Mouse (Mus musculus) splenic B cell, adult 2 months (primary cell): ENCODE results near the gene Tmpo.
"Not testable (repeated sequence)": the region's sequence is repeated elsewhere in the genome, so short reads cannot be mapped to it uniquely, and the experiment has no call there.

Experiments used
- DNase-seq: peaks from one replicate; pipeline ENCODE4 v3.0.0-alpha.2; 2011; ENCODE audit warnings: low read depth, low spot score
- H3K27me3 ChIP-seq: 2 replicates; pipeline ENCODE4 v1.6.1; 2012; ENCODE audit warnings: mild to moderate bottlenecking, low read length, moderate library complexity, mixed read lengths; ENCODE audit not compliant: control insufficient read depth, poor library complexity, insufficient read depth, severe bottlenecking
- H3K36me3 ChIP-seq: 2 replicates; pipeline ENCODE4 v1.6.1; 2012; ENCODE audit warnings: mild to moderate bottlenecking, low read length, moderate library complexity, mixed read lengths; ENCODE audit not compliant: control insufficient read depth, poor library complexity, insufficient read depth, severe bottlenecking

Gene Tmpo

DNA sequence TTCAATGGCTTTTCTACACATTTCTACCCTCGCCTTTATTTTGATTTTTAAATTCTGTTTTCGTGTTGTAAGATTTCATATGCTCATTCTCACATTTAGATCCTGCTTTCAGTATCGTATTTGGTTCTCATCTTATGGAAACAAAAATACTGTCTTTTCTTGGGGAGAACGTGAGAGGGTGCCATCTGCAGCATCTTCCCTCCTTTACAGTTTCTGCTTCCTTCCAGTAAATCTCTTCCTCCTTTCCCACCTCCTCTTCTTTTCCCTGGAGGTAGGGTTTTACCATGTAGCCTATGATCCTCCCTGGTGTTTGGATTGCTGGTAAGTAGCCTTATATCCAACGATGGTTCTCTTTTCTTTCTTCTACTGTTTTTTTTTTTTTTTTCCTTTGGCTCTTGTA is 14.6 kb upstream of the Tmpo start:
- Histone ChIP-seq H3K36me3 (no peaks in the 10 kb centered on the region), H3K27me3 (no peaks in the 10 kb centered on the region)
- DNase-seq = no peak

DNA sequence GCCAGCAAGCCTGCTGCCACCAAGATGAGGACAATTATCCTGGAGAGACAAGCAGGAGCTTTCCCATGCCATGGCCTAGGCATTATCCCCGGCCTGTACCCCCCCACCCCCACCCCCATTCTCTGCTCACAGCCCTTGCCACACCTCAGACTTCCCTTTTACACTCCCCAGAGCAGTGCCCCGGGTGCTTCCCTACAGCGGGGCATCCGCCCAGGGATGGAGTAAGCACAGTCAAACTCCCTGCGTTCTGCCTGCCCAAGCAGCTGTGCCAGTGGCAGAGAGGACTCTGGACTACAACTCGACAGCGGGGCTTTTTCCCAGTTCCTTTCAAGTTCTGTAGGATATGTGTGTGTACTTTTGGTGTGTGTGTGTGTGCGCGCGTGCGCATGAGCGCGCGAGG is 14.0 kb upstream of the Tmpo start:
- no peak for DNase-seq
- no peaks in the 10 kb centered on the region for H3K36me3 ChIP-seq
- H3K27me3 ChIP-seq = no peaks in the 10 kb centered on the region

DNA sequence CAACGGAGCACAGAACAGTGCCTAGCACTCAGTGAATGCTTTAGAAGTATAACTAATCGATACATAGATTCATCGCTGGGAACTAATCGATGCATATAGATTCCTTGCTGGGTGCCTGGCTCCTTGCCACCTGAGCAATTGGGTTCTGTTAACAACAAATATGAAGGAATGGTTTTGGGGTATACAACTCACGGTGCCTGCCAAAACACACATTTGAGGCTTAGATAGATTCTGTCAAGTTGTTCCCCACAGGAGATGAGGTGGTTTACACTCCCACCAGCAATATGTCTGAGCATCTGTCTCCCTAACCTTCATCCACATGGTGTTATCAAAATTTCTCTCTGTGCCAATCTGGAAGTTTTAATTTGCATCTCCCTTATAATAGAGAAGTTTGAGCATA is 10.7 kb upstream of the Tmpo start:
- no peak for DNase-seq
- Histone ChIP-seq H3K36me3 (no peaks in the 10 kb centered on the region), H3K27me3 (no peaks in the 10 kb centered on the region)

DNA sequence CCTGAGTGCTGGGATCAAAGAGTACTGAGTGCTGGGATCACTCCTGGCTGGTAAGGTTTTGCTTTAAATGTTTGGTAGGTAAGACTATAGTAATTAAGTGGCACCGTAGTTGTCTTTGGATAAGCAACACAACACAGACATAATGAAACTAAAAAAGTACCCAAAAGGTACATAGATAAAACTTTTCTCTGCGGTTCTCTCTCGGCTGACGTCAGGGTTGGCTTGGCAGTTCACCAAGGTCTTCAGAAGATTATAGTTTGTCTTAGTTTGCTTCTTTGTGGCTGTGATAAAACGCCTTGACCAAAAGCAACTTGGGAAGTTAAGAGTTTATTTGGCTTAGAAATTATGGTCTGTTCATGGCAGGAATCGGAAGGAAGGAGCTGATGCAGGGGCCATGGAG is 8.4 kb upstream of the Tmpo start:
- Histone ChIP-seq H3K36me3 (no peaks in the 10 kb centered on the region), H3K27me3 (no peaks in the 10 kb centered on the region)
- no peak for DNase-seq

DNA sequence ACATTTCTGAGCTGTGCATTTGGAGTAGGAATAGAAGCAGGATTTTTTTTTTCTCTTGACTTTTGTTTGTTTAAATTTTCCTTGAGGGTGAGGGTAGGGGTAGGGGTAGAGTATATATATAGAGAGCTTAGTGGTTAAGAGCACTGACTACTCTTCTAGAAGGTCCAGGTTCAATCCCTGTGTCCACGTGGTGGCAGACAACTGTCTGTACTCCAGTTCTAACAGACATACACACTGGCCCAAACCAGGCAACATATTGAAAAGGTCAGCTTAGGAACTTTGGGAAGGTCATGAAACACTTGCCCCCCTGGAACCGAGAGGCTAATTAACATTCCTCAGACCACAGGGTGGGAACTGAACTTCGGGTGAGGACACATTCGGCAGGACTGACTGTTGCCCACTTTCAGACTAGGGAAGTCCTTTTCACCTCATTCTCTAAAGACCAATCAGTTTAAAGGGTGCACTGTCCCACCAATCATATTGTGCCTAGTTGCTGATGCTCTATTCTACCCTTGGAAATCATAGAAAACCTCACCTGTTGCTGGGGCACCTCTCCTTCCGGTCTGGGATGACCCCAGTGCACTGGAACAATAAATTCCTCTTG is 7.7 kb upstream of the Tmpo start:
- no peaks in the 10 kb centered on the region for H3K36me3 ChIP-seq
- DNase-seq = no peak
- no peaks in the 10 kb centered on the region for H3K27me3 ChIP-seq

DNA sequence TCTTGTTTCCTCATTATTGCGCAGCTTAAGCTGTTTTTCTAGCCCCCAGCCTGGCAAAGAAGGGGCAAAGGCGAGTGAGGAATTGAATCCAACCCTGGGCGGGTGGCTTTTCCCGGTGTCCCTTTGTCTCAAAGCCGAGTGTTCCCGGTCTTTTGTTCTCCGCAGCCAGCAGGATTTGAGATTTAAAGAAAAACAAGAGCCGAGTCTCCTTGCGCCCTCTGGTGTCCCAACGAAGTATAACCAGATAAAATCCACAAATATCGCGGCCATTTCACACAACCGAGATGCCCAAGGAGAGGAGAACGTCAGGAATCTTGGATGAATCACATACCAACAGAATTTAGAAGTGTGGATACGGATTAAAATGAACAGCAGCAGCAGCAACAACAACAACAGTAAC is 6.8 kb upstream of the Tmpo start:
- peak; percentile 84 for DNase-seq
- Histone ChIP-seq H3K36me3 (no peaks in the 10 kb centered on the region), H3K27me3 (no peaks in the 10 kb centered on the region)

DNA sequence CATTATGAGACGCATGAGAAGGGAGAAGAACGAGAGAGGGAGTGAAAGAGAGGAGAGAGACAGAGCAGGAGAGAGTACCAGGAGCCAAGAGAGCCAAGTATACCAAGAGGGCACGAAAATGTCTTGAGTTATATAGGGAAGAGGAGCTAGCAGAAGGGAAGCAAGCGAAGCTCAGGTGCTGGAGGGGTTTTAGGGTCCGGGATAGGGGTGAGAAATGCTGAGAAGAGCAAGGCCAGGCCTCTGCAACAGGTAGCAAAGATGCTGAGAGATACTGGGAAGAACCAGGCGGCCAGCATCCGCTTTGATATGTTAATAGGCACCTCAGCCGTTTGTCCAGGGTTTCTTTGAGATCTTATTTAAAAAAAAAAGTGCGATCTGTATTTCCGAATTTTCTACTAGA is 6.2 kb upstream of the Tmpo start:
- Histone ChIP-seq H3K36me3 (no peaks in the 10 kb centered on the region), H3K27me3 (no peaks in the 10 kb centered on the region)
- no peak for DNase-seq

DNA sequence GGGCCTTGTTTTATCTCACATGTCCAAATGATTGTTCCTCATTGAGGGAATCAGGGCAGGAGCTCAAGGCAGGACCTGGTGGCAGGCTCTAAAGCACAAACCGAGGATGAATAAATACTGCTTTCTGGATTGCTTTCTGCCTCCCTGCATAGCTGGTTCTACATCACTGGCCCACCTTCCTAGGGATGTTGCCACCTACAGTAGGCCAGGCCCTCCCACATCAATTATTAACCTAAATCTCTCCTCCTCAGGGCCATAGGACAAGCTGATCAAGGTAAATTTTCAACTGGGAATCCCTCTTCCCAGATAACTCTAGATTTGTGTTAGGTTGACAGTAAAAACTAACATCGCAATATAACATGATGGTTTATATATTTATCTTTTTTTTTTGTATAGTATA is 4.6 kb upstream of the Tmpo start:
- DNase-seq = no peak
- Histone ChIP-seq H3K36me3 (no peaks in the 10 kb centered on the region), H3K27me3 (no peaks in the 10 kb centered on the region)

DNA sequence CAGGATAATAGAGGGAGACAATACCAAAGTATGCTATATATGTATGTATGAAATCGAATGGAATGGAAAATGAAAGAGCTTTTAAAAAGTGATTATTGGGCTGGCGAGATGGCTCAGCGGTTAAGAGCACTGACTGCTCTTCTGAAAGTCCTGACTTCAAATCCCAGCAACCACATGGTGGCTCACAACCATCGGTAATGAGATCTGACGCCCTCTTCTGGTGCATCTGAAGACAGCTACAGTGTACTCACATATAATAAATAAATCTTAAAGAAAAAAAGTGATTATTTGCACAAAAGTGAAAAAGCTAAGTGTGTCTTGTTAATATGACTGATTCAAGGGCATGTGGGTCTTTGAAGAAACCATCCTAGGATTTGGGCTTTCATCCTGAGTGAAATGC is 3.8 kb upstream of the Tmpo start:
- not testable (repeated sequence) for H3K36me3 ChIP-seq, H3K27me3 ChIP-seq, DNase-seq

DNA sequence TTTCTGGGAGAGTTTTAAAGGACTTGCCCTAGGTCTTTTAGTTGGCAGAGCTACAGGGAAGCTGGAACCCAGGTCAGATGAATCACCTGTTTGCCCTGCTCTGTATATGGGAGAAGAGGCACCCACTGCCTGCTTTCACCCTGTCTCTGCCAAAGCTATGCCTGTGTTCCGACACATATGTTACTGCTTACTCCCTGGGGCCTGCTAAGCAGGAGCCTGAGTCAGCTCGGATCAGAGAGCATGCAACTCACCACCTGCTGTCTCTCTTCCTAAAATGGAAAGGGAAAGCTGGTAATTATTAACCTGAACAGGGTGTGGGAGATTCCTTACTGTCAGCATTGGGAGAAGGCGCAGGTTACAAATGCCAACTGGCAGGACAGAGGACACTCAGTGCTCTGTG is 2.2 kb upstream of the Tmpo start:
- DNase-seq = no peak
- Histone ChIP-seq H3K27me3 (no peaks in the 10 kb centered on the region), H3K36me3 (no peaks in the 10 kb centered on the region)

DNA sequence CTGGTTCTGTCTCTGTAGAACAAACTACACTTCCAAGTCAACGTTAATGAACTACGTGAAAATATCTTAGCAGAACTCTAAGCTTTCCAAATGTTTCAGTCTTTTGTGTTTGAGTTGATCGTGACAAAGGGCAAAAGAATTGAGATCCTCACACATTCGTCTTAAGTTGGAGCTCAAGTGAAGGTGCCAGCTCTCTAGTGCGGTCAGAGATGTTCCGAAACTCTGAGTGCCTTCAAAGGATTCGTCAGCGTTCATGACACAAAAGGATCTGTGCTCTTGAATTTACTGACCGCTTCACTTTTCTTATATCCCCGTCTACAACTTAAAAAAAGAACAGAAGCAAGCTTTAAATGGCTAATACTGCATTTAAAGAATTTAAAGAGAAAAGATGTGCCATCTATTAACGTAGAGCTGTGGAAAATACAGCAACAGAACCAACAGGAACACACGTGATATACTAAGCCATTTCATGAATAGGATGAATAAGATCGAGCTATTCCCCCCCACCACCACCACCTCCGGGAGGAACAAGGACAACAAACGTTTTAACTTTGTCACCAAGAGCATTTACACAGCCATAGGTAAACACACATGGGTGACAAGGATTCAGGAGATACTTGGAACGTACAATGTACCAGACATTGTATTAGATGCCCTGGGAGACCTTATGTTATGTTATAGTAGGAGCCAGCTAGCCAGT is 1.3 kb upstream of the Tmpo start:
- no peaks in the 10 kb centered on the region for H3K36me3 ChIP-seq
- no peaks in the 10 kb centered on the region for H3K27me3 ChIP-seq
- DNase-seq = peak; percentile 46

DNA sequence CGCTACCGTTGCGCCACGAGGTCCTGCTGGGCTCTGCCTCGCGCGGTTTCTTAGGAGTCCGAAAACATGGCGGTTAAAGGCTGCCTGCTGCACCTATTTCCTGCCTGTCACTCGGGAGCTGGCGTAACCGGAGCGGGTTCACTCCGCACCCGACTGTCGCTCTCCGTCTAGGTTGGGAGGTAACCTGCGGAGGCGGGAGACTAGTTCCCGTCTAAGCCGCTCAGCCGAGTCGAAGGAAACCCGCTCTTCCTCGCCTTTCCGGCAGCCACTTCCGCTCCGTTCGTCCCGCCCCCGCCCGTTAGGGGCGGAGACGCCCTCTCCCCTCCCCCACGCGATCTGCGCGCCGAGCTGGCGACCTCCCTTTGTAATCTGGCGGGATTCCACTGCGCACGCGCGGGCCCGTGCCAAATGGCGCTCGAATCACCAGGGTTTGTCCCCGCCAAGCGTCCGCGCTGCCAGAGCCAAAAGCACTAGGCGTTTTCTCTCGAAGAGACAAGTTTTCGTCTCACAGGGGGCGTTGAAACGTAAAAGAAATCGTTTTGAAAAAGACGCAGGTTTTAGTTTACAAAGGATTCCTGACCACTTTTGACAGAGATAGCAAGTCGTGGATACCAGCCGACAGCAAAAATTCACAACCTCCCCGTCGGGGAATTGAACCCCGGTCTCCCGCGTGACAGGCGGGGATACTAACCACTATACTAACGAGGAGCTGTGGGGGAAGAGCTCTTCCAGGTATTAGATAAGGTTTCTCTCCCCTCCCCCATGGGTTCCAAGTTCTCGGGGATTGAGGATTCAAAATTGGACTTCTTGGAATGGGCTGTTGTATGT is 560 bp upstream of the Tmpo start:
- Histone ChIP-seq H3K27me3 (no peaks in the 10 kb centered on the region), H3K36me3 (no peaks in the 10 kb centered on the region)
- peak; percentile 99 for DNase-seq

DNA sequence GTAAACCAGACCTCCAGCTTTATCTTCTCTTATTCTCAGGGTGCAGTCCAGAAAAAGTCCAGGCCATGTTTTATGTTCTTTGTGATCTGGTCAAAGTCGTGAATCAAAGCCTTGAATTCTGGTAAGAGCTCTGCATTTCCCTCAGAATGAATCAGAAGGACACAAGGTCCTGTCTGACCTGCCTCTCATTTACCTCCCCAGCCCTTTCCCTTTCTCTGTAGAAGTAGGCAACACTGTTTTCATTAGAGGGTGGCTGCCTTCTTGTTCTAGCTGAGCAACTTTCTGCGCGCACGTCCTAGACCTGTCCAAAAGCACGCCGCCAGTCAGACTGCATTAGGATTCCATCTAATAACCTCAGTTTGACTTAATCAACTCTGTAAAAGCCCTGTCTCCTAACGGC is 814 bp downstream of the Tmpo start:
- DNase-seq = no peak
- no peaks in the 10 kb centered on the region for H3K36me3 ChIP-seq
- H3K27me3 ChIP-seq = no peaks in the 10 kb centered on the region

DNA sequence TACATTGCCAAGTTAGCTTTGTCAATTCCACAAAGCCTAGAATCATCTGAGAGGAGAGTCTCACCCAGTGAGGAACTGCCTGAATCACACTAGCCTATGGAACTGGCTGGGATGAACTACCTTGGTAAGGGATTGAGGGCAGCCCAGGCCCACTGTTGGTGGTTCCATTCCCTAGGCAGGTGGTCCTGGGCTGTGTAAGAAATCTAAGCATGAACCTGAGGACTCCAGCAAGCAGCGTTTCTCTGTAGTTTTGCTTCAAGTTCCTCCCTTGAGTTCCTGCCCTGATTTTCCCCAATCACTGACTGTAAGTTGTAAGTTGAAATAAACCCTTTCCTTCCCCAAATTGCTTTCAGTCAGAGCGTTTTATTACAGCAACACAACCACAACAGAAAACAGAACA is 1.3 kb downstream of the Tmpo start:
- no peaks in the 10 kb centered on the region for H3K27me3 ChIP-seq
- peak; percentile 31 for DNase-seq

DNA sequence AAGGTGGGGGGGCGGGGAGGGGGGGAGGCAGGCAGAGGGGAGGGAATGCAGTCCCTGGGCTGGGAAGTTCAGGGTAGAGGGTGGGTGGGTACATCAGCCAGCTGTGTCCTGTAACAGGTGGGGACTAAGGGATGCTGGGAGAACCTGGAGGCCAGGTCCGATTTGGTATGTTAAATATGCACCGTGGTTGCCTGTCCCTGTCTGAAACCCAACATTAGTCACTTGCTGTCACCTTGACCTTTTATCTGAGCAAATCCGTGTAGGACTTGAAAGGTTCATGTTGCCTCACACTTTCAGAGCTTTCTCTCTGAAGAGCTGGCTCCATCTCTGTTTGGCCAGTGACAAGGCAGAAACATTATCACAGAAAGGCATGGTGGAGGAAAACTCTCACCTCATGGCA is 3.9 kb downstream of the Tmpo start:
- no peaks in the 10 kb centered on the region for H3K36me3 ChIP-seq
- no peak for DNase-seq

More for the DNA sequence above, 1.3 kb downstream of the Tmpo start:
- H3K36me3 ChIP-seq = no peaks in the 10 kb centered on the region

More for the DNA sequence above, 3.9 kb downstream of the Tmpo start:
- no peaks in the 10 kb centered on the region for H3K27me3 ChIP-seq
